Mouse (Mus musculus) embryonic fibroblast, embryonic 13.5 days (primary cell): Measurements from ENCODE around the gene Maged2.

Source experiments
- CTCF ChIP-seq: IDR thresholded peaks from 2 replicates; pipeline ENCODE4 v1.5.1; 2011; ENCODE audit warnings: mild to moderate bottlenecking, control low read depth, low read length, moderate library complexity, borderline replicate concordance; ENCODE audit not compliant: insufficient read depth
- POLR2A ChIP-seq: IDR thresholded peaks from 2 replicates; pipeline ENCODE4 v1.6.1; 2011; ENCODE audit warnings: low read depth, mild to moderate bottlenecking, control low read depth, low read length, moderate library complexity

GRCm38 (mm10) chrX:150813464-150814138, 544 bp downstream of the Maged2 start:
- no peak for TF ChIP-seq CTCF
- peak; percentile 42; the same call in 1 of the 2 replicates for TF ChIP-seq POLR2A
